Mouse (Mus musculus): ENCODE measurements around the gene Smg6.
"Not testable (repeated sequence)": the region's sequence is repeated elsewhere in the genome, so short reads cannot be mapped to it uniquely, and the experiment has no call there.

Smg6 gene

DNA sequence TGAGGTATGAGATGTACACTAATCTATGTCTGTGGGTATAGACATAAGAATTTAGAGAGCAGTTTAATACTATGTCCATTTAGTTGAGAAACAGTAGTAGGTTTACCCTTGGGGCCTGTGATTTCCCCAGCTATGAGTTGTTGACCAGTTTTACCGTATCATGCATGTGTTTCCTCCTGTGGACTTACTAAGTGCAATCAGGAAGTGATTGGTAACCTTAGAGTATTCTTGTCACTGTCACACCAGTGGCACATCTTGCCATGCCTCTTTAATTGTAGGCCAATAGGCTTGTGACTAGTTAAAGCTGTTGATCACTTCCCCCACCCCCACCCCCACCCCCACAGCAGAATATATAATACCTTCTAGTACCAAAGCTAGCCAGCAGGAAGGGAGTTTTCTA, 70.9 kb downstream of the Smg6 start:
- DNase-seq, result no peak

DNA sequence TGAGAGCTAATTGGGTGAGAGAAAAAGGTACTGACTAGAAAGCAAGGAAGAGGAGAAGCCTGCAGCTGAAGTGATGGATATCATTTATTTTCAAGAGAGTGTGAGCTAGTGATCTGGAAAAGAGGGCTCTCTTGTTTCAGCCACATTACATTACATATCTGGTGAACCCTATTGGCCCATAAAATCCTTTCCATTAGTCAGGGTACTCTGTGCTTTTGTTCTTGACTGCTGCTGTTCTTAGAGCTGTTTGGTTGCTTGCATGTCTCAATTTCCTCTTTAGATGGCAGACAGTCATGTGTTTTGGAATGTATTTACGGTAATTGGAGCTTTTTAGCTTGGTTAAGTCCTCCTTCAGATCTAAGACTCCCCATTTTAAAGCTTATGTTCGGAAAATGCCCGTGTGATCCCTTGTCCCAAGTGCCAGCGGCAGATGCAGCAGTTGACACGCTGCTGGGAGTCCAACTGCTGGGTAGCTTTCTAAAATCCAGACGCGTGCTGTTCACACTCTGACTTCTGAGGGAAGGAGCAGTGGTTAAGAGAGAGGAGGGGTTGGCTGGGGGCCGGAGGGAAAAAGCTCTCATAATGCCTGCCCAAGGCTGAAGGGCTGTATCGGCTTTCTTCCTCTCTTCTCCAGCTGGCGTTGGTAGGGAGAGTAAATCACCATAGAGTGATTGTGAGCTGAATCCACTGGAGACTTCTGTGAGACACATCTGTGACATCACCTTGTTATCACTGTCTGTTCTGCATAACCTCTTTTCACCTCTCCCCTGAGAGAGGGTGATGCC, 75.4 kb downstream of the Smg6 start:
- no peak for DNase-seq

DNA sequence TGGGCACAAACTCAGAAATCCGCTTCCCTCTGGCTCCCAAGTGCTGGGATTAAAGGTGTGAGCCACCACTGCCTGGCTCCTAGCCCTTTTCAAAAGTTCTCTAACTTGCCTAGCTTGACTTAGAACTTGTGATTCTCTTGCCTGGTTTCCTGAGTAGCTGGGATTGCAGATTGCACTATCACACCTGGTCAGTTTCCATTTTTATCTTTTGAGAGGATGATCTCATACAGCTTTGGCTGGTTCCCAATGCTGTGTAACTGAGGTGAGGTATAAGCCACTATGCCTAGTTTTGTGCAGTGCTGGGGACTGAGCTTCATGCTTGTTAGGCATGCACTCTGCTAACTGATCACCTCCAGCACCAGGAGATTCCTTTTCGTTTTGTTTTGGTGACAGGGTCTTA, 82.6 kb downstream of the Smg6 start:
- peak in 1 of 2 experiments; percentile 35 for DNase-seq

DNA sequence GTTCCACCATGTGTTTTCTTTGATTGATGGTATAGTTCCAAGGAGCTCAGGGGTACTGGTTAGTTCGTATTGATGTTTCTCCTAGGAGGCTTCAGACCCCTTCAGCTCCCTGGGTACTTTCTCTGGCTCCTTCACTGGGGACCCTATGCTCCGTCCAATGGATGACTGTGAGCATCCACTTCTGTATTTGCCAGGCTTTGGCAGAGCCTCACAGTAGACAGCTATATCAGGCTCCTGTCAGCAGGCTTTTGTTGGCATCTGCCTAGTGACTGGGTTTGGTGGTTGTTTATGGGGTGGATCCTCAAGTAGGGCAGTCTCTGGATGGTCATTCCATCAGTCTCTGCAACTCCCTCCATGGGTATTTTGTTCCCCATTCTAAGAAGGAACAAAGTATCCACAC, 83.9 kb downstream of the Smg6 start:
- DNase-seq, result not testable (repeated sequence)

DNA sequence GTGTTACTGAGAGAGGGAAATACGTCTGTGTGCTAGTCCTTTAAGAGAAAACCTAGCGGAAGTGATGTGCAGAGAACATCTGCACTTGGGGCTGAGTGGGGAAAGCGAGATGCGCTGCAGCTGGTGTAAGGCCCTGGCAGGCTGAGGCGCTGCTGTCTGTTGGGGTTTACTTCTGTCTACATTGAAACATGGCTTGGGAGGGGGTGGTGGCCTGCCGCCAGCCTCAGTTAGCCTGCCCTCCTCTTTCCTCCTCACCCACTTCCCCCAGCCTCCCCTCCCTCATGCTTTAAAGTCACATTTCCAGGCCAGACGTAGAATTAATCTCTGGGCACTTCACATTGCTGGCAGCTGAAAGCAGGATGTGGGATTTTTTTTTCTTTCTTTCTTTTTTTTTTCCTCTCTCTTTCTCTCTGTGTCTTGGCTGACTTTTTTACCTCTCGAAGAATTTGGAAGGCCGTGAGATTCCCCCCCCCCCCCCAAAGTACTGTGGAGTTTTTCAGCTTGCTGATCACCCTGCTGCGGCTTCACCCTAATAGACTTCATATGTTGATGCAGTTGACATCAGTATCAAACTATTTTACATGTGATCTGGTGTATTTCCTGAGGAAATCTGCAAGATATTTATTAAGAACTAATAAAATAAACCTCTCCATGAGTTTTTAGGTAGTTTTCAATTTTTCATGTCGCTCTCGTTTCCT, 87.5 kb downstream of the Smg6 start:
- peak; percentile 33 to 36 for DNase-seq

DNA sequence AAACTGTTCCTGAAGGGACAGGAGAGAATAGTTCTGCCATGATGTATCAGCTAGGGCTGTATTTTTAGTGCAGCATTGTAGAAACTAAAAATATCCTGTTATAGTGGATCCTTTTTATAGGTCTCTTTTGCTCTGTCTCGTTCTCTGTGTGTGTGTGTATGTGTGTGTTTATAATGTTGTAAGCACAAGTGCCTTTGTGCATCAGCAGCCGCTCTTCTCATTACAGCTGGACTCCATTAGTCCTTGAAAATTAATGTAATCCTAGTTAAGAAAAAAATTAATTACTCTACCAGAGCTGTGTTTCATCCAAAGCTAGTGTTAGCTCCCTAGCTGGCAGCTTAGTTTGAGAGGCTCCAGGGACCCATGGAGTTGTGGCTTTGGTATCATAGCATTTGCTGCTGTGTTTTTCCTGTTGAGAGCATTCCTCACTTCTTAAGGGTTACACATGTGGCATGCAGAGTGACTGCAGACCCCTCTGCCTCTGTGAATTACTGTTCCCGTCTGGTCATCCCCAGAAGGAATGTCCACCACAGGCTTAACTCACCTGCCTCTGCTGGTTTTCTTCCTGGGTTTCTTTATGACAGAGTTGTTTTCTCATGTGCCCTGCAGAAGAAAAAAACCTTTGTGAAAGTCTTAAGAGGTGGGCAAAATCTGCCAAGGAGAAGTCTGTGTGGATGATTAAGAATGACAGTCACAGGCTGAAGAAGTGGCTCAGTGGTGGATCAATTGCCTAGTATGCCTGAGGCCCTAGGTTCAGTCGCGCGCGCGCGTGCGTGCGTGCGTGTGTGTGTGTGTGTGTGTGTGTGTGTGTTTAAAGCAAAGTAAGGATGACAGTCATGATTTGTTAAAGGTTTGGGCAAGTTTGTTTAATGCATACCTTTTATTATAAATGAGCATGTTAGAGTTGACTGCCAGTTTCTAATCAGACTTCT, 88.4 kb downstream of the Smg6 start:
- peak in 1 of 2 experiments; percentile 14 for DNase-seq

DNA sequence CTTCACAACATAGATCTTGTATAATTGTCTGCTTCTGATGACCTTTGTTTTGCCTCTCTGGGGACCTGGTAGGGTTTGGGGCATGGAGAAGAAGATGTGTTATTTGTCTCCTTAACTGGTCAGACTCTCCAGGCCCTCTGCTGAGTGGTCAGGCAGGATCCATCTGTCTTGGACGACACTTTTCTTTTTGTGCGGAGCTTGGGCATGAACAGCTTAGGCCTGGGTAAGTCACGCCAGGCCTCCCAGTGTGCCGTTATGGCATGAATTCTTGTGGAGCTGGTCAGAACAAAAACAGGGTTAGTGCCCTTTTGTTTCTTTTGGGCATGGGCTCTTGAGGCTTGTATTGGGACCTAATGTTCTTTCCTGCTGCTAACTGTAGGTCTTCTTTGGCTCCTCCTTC, 89.2 kb downstream of the Smg6 start:
- DNase-seq, result peak; percentile 76 to 77

DNA sequence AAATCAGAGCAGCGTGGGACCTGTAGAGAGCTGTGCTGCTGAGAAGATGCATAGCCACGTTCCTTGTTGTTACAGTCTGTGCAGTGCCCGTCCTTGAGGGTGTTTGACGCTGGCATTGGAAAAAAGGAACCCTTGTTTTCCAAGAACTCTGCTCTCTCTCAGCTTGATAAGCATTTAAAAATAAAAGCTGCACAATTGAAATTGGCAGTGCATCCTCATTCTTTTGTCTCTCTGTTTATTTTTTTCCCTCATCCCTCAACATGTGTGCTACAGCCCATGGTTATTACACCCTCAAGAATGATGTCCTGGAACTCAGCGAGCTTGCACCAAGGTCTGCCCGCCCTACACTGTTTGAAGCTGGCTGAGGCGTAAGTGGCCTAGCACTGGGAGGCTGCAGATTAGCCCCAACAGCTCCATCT, 89.8 kb downstream of the Smg6 start:
- DNase-seq, result peak; percentile 48 to 50

DNA sequence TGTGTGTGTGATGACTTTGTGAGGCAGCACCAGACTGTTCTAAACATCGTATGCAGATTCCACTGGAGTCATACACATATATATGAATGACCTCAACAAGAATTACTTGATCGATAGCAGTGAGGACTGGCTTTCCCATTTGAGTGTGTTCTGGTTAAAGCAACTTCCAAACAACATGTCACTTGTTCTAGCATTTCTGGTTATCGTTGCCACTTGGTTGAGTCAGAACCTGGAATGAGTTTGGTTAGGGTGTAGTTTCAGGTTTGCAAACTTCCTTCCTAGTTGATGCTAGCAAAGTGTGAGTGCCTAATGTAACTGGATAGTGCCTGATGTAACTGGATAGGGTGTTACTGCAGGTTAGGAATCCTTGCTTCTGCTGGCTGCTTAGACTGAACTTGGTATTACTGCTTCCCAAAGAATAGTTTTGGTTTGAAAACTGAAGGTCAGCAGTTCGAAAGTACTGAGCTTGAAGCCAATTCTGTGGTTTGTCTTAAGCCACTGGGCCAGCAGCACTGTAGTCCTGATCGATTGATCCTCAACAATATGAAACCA, 90.8 kb downstream of the Smg6 start:
- DNase-seq, result no peak

DNA sequence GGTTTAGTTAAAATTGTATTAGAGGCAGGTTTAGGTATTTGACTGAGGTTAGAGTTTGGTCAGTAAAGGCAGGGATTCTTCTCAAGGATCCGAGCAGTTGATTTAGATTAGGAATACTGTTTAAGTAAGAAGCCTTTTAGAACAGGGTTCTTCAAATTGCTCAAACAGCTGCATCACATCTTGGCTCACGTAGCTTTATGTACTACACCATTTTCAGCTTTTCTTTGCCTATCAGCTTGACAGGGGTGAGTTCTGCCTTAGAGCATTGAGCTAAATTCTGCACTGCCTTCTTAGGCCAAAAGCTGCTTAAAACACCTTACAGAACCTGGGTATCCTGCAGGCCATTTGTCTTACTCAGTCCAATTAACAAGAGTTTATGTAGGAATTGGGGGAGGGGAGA, 92.2 kb downstream of the Smg6 start:
- DNase-seq, result no peak

DNA sequence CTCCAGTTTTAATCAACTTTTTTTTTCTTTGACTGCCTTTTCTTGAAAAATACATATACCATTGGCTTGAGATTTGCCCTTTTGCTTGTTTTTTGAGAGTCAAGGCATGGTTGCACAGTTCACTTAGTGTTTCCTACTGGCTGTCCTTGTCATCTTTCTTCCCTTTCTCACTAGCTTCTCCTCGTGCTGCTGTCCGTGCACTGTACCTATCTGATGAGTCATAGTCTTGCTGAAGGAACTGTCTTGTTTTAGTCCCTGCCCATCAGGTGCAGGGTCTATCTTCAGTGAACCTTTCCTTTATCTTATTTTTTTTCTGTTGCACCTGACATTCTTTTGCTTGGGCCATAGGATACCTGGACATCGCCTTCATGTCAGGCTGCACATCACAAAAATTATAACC, 101.4 kb downstream of the Smg6 start:
- no peak for DNase-seq

DNA sequence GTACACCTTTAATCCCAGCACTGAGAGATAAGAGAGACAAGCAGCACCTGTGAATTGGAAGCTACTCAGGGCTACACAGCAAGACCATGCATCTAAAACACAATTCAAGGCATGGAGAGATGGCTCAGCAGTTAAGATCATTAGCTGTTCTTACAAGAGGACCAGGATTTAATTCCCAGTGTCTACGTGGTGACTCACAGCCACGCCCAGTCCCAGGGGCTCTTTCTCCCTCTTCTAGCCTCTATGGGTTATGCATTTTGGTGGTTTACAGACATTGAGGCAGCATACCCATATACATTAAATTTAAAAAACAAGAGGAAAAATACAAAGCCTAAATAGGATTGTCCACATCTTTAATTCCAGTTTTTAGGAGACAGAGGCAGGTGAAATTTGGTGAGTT, 102.0 kb downstream of the Smg6 start:
- DNase-seq, result no peak

DNA sequence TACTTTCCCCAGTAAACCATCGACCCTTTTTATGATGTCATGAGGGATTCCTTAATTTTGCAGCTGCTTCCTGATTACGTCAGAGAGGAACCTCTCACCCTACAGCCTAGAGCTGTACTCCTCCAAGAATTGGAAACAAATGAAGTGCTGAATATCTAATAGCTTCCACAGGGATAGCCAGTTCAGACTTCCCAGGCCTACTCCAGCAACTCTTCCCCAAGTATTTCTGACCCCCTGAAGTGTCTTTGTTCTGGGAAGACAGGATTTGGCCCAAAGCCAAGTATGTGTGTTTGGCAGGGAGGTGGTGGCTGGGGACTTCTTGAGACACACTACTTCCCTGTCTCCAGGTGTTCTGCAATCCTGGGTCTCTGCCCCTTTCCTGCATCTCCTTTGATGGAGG, 105.6 kb downstream of the Smg6 start:
- DNase-seq, result no peak

DNA sequence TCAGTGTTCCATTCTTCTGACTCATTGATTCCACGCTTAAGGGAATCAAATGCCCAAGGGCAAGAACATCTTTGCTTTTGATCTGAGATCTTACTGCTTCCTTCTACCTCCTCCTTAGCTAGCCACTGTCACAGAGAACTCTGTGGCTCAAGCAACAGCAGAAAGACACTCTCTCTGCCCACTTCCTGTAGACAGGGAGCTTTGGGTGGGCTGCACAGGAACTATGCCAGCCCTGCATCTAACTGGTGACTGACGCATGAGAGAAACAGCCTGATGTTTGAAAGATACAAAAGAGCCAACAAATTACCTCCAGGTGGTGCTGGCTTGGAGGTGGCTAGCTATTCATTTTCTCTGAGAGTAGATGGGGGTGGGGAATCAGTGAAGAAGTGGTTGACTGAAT, 107.3 kb downstream of the Smg6 start:
- no peak for DNase-seq

DNA sequence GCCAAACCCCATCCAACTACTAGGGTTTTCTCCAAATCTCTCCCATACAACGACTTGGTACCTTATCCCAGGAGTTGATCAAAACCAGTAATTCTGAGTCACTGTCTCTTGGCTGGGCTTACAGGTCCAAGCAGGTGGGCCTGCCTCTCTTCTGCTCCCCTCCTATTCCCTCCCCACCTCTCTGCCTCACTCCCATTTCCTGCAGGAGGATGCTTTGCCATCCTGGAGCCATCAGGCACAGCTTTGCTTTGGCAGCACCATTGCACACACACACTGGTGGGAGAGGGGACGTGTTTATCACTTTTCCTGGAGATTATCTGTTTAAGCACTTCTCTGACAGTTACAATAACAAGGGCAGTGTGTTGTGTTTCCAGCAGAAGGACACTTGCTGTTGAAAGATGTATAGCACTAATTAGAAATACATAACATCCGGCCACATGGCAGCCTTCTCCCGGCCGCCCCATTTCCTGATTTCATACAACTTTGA, 108.0 kb downstream of the Smg6 start:
- peak; percentile 44 to 46 for DNase-seq

DNA sequence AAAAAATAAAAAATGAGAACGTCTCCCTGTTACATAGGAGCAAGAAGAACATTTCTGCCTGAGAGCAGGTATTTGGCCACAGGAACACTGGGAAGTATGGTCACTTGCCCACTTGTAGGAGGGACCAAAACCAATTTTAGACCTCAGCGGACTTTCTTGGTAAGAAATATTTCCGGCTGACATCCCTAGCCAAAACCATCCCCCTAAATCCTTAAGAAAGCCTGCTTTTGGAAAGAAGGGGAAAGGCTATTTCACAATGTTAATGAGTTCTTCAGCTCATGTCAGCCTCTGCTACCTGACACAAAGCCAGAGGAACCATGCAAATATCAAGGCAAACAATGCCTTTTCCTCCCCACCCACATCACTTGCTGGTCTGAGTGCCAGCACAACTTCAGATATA, 108.5 kb downstream of the Smg6 start:
- DNase-seq, result no peak

DNA sequence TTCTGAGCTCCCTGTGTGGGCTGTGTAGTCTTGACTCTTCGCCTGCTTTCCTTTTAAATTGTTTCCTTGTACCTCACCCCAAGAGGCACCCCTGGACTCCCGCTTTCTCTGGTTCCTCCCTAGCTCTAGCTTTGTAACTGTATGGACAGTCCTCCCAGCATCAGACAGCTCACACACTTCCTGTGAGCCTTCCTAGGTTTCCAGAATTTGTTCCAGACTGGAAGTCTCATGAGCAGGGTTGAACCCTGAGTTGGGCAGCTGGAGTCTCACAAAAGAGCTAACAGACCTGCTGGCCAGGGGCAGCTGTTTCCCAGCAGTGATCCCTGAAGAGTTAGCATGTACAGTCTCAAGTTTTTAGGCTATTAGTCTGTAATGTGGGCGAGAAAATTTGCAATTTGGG, 118.7 kb downstream of the Smg6 start:
- no peak for DNase-seq

DNA sequence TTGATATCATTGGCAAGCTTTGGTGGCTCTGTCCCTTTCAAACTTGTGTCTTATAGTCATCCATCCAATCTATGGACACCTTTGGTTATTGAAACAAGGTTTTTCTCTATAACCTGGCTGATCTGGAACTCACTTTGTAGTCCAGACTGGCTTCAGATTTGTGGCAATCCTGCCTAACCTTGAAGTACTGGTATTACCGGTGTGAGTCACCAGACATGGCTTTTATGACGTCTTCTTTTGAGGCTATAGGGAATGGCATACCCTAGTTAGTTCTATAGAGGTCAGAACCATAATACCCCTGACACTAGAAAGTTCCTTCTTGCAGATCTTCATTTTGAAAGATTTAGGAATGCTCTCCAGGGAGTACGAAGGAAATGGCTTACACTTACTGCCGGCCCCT, 120.2 kb downstream of the Smg6 start:
- no peak for DNase-seq

DNA sequence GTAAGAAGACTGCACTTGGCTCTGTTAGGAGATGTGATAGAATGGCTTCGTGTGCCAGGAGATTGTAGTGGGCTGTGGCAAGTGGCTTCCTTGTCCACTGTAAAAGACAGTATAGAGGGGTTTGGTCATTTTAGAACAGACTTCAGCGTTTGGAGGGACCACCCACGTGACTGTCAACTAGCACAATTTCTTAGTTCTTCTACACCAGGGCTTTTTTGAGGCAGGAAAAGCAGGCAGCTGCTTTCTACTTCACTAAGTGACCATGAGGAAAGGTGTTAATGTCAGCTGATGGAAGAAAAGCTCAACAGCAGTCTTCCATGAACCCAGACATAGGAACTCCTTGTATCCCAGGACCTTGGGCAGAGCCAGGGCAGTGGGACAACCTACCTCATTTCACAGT, 121.0 kb downstream of the Smg6 start:
- no peak for DNase-seq

DNA sequence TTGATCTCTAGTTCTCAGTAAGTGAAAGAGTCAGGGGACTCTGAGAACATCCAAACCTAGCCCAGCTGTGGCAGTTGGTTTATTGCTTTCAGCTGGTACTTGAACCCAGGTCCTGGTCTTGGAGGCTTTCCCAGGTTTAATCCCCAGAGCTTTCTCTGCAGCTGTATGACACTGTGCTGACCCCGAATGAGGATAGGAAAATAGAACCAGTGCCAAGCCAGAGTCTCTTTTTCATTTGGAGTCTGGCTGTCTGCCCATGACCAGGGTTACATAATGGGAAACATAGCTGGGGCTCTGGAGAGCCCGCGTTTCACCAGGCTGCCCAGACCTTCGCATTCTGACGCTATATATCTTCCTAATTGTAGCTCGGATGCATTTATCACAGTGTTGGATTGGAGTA, 121.4 kb downstream of the Smg6 start:
- DNase-seq, result peak; percentile 61 to 76

DNA sequence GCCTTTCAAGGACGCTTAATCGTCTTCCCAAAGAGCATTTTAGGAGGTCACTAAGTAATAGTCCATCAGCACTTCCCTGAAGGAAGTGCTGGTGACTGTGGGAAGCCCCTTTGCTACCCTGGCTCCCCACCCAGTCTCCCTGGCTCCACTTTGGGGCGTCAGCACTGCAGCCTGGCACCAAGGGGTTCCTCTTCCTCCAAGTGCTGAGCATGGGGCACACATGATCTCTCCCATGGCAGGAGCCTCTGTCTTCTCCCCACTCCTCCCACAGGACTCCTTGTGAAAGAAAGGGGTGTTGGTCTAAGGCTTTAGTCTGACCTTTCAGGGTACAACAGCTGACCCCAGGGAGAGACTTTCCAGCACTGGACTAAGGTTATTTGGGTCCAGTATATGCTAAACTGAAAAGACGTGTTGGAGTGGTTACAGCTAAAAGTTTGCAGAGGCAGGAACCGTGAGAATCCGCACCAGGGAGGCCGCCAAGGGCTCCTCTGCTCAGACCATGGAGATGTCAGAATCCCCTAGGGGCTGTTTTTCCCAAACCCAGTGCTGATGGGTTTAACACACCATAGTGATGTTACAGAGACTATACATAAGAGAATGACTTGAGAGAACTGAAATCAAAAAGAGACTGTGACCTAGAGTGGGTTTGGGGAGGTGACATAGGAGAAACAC, 122.2 kb downstream of the Smg6 start:
- DNase-seq, result peak in 1 of 2 experiments; percentile 10

DNA sequence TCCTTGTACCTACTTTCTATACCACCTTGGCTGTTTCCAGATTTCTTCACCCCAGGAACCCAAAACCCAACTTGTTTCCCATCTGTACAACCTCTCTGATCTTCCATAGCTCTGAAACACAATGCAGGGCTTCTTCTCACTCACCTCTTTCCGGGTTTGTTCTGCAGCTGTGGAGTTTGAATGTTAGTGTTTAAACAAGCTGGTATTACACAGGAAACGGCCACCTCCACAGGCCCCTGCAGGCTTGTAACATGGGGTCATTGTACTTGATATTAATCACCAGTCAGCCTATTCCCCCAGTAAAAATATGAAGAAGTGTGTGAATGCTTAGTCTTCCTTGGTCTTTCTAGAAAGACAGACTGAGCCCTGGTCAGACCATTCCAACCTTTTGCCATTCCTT, 123.5 kb downstream of the Smg6 start:
- no peak for DNase-seq
